Mouse (Mus musculus) c-Kit-positive CD71-positive TER-119-positive erythroid progenitor cells, embryonic 14.5 days (primary cell): ENCODE measurements at regions not wholly inside any gene's neighbourhood (a gene's known extent, or its start where the extent isn't known, plus 50 kb on each side); places are given as distances from the start of the nearest gene placed in this dataset.

Source experiments
- DNase-seq: peaks from one replicate; pipeline ENCODE4 v3.0.0-alpha.2; 2013; ENCODE audit warnings: low spot score

- no peak for DNase-seq
Measured at GRCm38 (mm10) chr7:124857106-124857505, 587.4 kb upstream of the Kdm8 start.

DNA sequence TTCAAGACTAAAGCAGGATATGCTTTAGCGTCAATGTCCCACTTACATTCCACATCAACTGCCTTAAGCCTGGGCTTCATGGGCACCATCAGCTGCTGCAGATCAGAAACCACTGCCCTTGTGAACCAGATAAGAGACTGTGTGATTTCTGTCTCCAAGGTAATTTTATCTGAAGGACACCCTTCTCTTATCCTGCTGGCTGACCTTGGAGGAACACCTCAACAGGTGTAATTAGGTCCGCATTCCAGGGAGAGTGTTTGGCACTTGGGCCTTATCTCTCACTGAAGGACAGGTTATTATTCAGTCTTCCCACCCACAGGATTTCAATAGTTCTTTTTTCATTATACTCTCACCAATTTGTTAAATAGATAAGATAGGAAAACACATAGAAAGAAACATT, 583.1 kb upstream of the Kdm8 start:
- DNase-seq: no peak

DNA sequence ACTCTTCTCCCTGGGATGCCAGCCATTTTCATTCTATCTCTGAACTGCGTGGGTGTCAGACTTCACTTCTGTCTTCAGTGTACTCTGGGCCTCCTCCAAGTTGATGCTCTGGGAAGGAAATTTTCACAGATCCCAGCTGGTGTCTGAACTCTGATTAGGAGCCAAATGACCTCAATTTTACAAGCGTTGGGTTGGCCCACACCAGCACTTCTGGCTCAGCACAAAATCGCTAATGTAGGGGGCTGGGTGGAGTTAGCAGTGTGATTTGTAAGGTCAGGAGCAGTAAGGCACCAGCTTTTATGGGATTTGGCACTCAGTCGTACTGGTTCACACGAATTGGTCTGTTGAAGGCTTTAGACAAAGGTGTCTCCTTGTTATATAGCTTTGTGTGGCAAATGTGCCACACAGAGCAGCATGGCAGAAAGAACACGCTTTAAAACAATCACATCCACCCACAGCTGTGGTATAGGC, 576.3 kb upstream of the Kdm8 start:
- DNase-seq: no peak

- DNase-seq: no peak
Measured at GRCm38 (mm10) chr7:124868621-124869020, 575.9 kb upstream of the Kdm8 start.

- DNase-seq: no peak
Measured at GRCm38 (mm10) chr7:124880771-124881170, 563.7 kb upstream of the Kdm8 start.

- no peak for DNase-seq
Measured at GRCm38 (mm10) chr7:124907233-124907632, 537.2 kb upstream of the Kdm8 start.

GRCm38 (mm10) chr7:124907662-124908296, 536.7 kb upstream of the Kdm8 start:
- DNase-seq: no peak

GRCm38 (mm10) chr7:124914061-124914460, 530.4 kb upstream of the Kdm8 start:
- DNase-seq: no peak

DNA sequence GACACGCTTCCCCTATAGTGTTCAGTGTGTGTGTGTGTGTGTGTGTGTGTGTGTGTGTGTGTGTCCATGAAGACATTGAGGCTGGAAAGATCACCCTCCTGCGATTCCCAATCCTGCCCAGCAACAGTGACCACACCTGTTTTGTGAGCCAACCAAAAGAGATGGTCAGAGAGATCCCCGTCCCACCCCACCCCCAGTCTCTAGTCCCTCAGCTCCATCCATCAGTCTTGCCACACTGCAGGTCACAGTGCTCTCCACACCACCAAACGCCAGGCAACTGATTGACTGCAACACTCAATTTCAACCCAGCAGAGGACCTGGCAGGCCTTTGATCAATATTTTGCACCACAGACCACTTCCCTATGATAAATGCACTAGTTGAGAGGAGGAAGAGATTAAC, 530.0 kb upstream of the Kdm8 start:
- no peak for DNase-seq

- no peak for DNase-seq
Measured at GRCm38 (mm10) chr7:124914972-124915371, 529.5 kb upstream of the Kdm8 start.

DNA sequence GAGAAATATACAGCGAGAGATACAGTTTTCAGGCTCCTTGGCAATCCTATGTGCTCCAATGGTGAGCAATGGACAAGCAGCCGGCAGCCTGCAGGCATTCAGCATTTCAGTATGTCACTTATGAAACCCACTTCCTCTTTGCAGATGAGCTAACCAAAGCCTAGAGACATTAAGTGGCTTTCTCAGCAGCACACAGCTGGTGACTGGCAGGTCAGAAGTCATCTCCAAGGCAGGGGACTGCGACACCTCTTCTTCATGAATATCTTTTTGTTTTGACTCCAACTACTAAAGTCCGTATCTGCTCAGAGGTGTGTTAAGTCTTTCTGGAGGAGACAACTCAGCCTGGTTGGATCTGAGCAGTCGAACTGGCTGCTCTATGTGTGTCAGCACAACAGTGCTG, 528.8 kb upstream of the Kdm8 start:
- DNase-seq: no peak

DNA sequence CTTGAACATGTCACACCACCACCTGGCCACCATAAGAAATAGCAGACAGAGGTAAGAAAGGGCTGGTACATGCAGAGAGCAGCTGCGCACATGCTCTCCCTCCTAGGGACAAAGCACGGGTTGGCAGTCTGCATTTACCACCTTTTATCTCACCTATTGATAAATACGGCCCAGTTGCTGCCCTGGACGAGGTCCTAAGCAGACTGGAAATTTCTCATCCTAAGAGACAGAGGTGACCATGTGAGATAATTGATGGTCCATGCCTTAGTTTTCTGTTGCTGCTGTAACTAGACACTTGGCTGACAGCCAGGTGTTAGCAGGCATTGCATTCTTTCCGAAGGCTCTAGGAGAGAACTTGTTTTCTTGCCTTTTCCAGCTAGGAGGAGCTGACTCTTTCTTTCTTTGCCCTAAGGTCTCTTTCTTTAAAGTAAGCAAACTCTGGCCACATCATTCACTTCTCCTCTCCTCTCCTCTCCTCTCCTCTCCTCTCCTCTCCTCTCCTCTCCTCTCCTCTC, 526.8 kb upstream of the Kdm8 start:
- no peak for DNase-seq

DNA sequence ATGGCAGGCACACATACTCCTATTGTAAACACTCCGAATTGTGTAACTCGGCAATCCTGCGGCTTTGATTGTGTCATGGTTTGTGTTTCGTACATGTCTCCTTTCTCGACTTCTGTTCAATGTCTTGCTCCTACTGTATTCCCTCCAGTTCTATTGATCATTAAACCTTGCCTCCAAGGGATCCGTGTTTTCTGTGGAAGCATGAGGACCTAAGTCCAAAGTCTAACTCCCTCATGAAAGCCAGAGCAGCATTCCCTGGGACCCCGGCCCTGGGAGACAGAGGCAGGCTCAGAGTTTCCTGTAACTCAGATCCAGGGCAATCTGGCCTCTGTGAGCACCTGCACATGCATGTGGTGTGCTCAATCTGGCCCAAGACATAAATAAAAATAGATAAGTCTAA, 521.7 kb upstream of the Kdm8 start:
- DNase-seq: no peak

- DNase-seq: no peak
Measured at GRCm38 (mm10) chr7:124933573-124933972, 510.9 kb upstream of the Kdm8 start.

GRCm38 (mm10) chr7:124939357-124939756, 505.1 kb upstream of the Kdm8 start:
- no peak for DNase-seq

DNA sequence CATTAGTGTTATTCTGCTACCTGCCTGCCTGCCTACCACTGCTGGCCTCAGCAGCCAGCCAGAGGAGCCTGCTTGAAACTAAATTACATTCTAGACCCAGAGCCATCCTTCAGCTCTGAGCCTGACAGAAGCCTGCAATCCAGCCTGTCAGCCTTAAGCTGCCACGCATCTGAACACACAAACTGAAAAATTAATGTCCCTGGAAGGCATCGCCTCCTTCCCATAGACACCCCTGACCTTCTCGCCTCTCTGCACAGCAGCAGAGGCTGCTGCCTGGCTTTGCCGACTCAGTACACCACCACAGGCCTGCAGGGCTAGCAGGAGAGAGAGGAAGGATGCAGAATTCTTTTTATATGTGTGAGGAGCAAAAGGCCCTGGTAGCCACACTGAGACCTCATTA, 502.9 kb upstream of the Kdm8 start:
- DNase-seq: no peak

- no peak for DNase-seq
Measured at GRCm38 (mm10) chr7:124946424-124946823, 498.1 kb upstream of the Kdm8 start.

DNA sequence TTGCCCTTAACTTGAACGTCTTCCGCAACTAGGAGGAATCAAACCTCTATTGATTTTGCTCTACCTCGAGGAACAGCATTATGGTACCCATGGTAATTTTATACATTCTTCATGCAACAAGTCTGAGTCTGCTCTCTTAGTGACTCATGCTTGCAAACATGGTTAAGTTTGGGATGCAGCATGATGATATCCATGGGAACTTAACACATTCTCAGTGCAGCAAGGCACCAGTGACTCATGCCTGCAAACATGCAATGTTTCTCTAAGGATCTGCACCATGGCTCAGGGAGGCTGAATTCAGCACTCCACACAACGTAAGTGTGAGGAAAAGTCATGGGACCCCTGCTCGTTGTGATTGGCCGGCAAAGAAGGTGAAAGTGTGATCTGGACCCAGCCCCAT, 487.1 kb upstream of the Kdm8 start:
- DNase-seq: no peak

GRCm38 (mm10) chr7:124974870-124975488, 469.5 kb upstream of the Kdm8 start:
- DNase-seq: no peak

DNA sequence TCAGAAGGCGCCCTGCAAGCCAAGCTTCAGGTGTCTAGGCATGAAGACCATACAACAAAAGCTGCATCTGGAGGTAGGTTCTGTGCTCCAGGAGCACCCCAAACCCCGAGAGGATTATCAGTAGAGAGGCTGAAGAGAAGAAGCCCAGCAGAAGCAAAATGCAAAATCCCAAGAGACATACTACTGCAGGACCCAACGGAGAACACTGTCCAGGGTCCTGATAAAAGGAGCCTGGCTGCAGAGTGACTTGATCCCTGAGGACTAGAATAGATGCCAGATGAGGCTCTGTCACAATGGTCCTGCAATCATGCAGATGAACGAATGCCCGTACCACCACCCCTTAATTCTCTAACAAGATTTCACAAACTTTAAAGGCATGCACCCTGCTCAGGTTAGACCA, 455.0 kb upstream of the Kdm8 start:
- no peak for DNase-seq

- no peak for DNase-seq
Measured at GRCm38 (mm10) chr7:124990695-124991094, 453.8 kb upstream of the Kdm8 start.

GRCm38 (mm10) chr7:124996538-124996937, 447.9 kb upstream of the Kdm8 start:
- no peak for DNase-seq

GRCm38 (mm10) chr7:125000669-125001068, 443.8 kb upstream of the Kdm8 start:
- no peak for DNase-seq

GRCm38 (mm10) chr7:125005638-125006037, 438.8 kb upstream of the Kdm8 start:
- no peak for DNase-seq
